Mouse (Mus musculus) stomach, postnatal 0 days (tissue): Measurements from ENCODE around the gene Baiap2l2. TPM values are rescaled to one million over a fixed set of nuclear protein-coding genes. Genes with fewer than 3 reads are reported as not detected.
A peak's percentile ranks its signal among the peaks of the same experiment; 100 is the strongest.

ENCODE experiments used
- ATAC-seq: fragments of 200-750 bp; cut with Nextera tagmentation; 2 replicates; pipeline ENCODE4 v1.8.0; 2017; ENCODE audit not compliant: low FRiP score, low TSS enrichment
- DNase-seq: peaks from one replicate; pipeline ENCODE4 v3.0.0-alpha.2; 2016; ENCODE audit warnings: low spot score
- H3K27ac ChIP-seq: fragments of 300-500 bp; sonication (generic); replicated peaks from 2 replicates; pipeline ENCODE4 v1.5.1; 2014; ENCODE audit warnings: mild to moderate bottlenecking, control low read depth
- H3K27me3 ChIP-seq: fragments of 300-500 bp; sonication (generic); 2 replicates; pipeline ENCODE4 v1.6.1; 2014; ENCODE audit warnings: low read length; ENCODE audit not compliant: control insufficient read depth, insufficient read depth
- H3K36me3 ChIP-seq: fragments of 300-500 bp; sonication (generic); 2 replicates; pipeline ENCODE4 v1.6.1; 2014; ENCODE audit warnings: low read length, mixed read lengths; ENCODE audit not compliant: control insufficient read depth, insufficient read depth
- H3K4me1 ChIP-seq: fragments of 300-500 bp; sonication (generic); replicated peaks from 2 replicates; pipeline ENCODE4 v1.6.1; 2014; ENCODE audit warnings: antibody characterized with exemption; ENCODE audit not compliant: control insufficient read depth, insufficient read depth
- H3K4me2 ChIP-seq: fragments of 300-500 bp; sonication (generic); replicated peaks from 2 replicates; pipeline ENCODE4 v1.6.1; 2014; ENCODE audit warnings: low read depth, mild to moderate bottlenecking, control low read depth, moderate library complexity
- H3K4me3 ChIP-seq: fragments of 300-500 bp; sonication (generic); 2 replicates; pipeline ENCODE4 v1.5.1; 2014; ENCODE audit warnings: low read depth, low read length, control low read depth
- H3K9ac ChIP-seq: fragments of 300-500 bp; sonication (generic); 2 replicates; pipeline ENCODE4 v1.6.1; 2014; ENCODE audit warnings: mild to moderate bottlenecking, low read length, control low read depth, mixed read lengths
- H3K9me3 ChIP-seq: fragments of 300-500 bp; sonication (generic); 2 replicates; pipeline ENCODE4 v1.6.1; 2016; ENCODE audit warnings: low read length; ENCODE audit not compliant: control insufficient read depth
- CTCF ChIP-seq: IDR thresholded peaks from 2 replicates; pipeline ENCODE4 v1.5.1; 2016; ENCODE audit warnings: antibody characterized with exemption, low read depth, mild to moderate bottlenecking, moderate library complexity
- EP300 ChIP-seq: optimal IDR thresholded peaks from 2 replicates; pipeline ENCODE3; 2016; ENCODE audit warnings: antibody characterized with exemption
- WGBS: fragments of 180-500 bp; shearing (Covaris S2); extraction: QIAGEN DNeasy Blood & Tissue Kit; methylation state at CpG from one replicate; pipeline ENCODE4 v1.1.7; 2014; 5-methylcytosine and 5-hydroxymethylcytosine counted together
- polyA plus RNA-seq: library from polyadenylated mRNA; unstranded; fragments of >200 nt; fragmentation: Nextera tagmentation; extraction: Ambion mirVana; gene quantifications from 2 replicates; pipeline ENCODE4 v1.2.1, GENCODE M21; 2015

The Baiap2l2 gene
- 4.1 and 4.9 TPM in 2 replicates for polyA plus RNA-seq

DNA sequence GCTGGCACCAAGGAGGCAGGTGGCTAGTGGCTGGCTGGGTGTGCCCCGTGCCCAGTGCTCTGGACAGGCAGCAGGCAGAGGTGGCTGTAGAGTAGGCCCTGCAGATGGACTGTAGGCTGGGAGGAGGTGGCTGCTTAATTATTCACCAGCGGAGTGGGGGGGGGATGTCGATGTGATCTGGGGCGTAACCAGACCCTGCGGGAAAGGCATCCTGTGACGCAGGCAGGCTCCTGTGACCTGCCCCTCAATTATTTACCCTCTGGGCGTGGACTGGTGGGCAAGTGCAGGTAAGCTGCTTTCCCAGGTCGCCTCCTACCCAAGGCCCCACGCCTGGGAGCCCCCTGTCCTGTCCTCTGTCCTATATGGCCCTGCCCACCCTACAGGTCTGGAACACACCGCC, at the start of gene Baiap2l2:
Gene Baiap2l2 (minus strand): TSS at position 139 of the 400 bp plus-strand sequence.
- Histone ChIP-seq H3K27me3 (no peaks in the 10 kb centered on the region), H3K9ac (no peak within 1 kb of the TSS), H3K4me3 (no peak within 1 kb of the TSS), H3K9me3 (no peaks in the 10 kb centered on the region), H3K27ac (no peak within 1 kb of the TSS), H3K4me1 (peaks cover 4% of the 10 kb centered on the region; the same call in 1 of the 2 replicates), H3K36me3 (no peaks in the 10 kb centered on the region; the same call in 1 of the 2 replicates), H3K4me2 (no peak within 1 kb of the TSS)
- peak; percentile 38; the same call in 1 of the 2 replicates for ATAC-seq
- peak; percentile 75 for DNase-seq
- WGBS: 58% methylated on average over 10 of the region's 10 CpGs
- no peak for TF ChIP-seq CTCF
- TF ChIP-seq EP300: no peak

DNA sequence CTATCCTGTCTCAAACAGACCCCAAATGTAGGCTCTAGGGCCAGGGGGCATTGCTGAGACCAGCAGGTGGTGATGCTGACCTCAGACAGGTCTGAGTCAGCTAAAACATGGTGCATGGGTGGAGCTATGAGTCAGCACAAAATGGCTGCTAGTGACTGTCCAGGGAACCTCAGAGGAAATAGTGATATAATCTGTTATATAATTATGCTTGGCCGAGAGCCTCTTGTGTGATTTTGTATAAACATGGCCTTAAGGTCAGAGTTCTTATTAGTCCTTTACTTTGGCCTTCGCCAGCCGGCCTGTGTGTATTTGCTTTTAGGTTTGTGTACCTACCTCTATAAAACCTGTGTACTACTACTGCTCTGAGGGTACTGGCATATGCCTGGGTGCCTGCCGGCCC, 48.1 kb upstream of the Baiap2l2 start:
- Histone ChIP-seq H3K36me3 (no peaks in the 10 kb centered on the region), H3K9me3 (no peaks in the 10 kb centered on the region), H3K9ac (no peak overlapping the region), H3K27ac (peak overlapping the region; percentile 40; the same call in 1 of the 2 replicates), H3K4me2 (no peak overlapping the region), H3K4me1 (no peaks in the 10 kb centered on the region), H3K27me3 (no peaks in the 10 kb centered on the region), H3K4me3 (no peak overlapping the region)
- ATAC-seq (peak; percentile 76), DNase-seq (peak; percentile 68)
- TF ChIP-seq EP300 (no peak), CTCF (no peak)
- 37% methylated on average over 4 of the region's 4 CpGs for WGBS

DNA sequence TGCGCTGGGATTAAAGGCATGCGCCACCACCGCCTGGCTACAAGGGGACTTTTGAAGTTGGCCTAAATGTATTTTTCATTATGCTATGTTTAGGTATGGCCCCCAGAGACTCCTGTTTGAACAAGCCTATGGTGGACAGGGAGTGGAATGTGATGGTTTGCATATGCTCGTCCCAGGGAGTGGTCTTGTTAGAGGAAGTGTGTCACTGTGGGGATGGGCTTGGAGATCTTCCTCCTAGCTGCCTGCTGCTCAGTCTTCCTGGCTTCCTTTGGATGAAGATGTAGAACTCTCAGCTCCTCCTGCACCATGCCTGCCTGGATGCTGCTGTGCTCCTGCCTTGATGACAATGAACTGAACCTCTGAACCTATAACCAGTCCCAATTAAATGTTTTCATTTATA, 45.2 kb upstream of the Baiap2l2 start:
- 39% methylated on average over 4 of the region's 4 CpGs for WGBS
- Histone ChIP-seq H3K4me2 (no peak overlapping the region), H3K27ac (no peak overlapping the region), H3K9me3 (no peaks in the 10 kb centered on the region), H3K36me3 (no peaks in the 10 kb centered on the region), H3K4me3 (no peak overlapping the region), H3K27me3 (no peaks in the 10 kb centered on the region), H3K9ac (no peak overlapping the region), H3K4me1 (peaks cover 2% of the 10 kb centered on the region; the same call in 1 of the 2 replicates)
- DNase-seq (no peak), ATAC-seq (no peak)
- TF ChIP-seq EP300 (no peak), CTCF (no peak)

DNA sequence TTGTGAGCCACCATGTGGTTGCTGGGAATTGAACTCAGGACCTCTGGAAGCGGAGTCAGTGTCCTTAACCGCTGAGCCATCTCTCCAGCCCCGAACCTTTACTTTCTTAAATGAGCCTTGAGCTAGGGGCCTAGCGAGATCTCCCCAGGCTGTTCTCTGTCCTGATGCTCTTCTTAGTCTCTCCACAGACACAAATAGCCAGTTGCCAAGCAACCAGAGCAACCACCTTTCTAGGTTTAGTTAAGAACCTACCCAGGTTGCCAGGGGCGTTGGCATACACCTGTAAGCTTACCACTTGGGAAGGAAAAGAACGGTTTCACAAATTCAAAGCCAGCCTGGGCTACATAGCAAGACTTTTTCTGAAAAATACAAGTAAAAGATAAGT, 44.6 kb upstream of the Baiap2l2 start:
- no peak for DNase-seq
- Histone ChIP-seq H3K27me3 (no peaks in the 10 kb centered on the region), H3K4me1 (peaks cover 2% of the 10 kb centered on the region; the same call in 1 of the 2 replicates), H3K4me3 (no peak overlapping the region), H3K9ac (no peak overlapping the region), H3K4me2 (no peak overlapping the region), H3K27ac (no peak overlapping the region), H3K36me3 (no peaks in the 10 kb centered on the region), H3K9me3 (no peaks in the 10 kb centered on the region)
- TF ChIP-seq EP300 (no peak), CTCF (no peak)
- WGBS: 82% methylated on average over 6 of the region's 6 CpGs
- ATAC-seq: no peak

DNA sequence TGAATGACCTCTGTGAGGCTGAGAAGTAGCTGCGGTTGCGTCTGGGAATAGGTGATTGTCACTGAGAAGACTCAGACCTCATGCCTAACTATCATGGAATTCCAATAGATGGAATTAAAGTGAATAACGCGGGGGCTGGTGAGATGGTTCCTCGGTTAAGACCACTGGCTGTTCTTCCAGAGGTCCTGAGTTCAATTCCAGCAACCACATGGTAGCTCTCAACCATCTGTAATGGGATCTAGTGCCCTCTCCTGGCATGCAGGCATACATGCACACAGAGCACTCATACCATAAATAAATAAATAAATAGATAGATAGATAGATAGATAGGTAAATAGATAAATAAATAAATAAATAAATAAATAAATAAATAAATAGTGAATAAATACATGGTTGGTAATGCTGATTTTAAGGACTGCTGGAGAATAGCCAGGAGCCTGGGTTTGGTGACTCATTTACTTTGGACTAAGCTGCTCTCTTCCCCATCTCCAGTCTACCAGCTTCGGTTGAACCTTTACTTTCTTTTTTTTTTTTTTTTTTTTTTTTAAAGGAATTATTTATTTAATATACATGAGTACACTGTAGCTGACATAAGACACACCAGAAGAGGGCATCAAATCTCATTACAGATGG, 44.1 kb upstream of the Baiap2l2 start:
- Histone ChIP-seq H3K9me3 (no peaks in the 10 kb centered on the region), H3K4me1 (peaks cover 2% of the 10 kb centered on the region; the same call in 1 of the 2 replicates), H3K9ac (no peak overlapping the region), H3K27me3 (no peaks in the 10 kb centered on the region), H3K36me3 (no peaks in the 10 kb centered on the region), H3K4me3 (no peak overlapping the region), H3K4me2 (no peak overlapping the region), H3K27ac (no peak overlapping the region)
- ATAC-seq (no peak), DNase-seq (no peak)
- 91% methylated on average over 6 of the region's 6 CpGs for WGBS
- no peak for TF ChIP-seq EP300
- TF ChIP-seq CTCF: peak; percentile 44

DNA sequence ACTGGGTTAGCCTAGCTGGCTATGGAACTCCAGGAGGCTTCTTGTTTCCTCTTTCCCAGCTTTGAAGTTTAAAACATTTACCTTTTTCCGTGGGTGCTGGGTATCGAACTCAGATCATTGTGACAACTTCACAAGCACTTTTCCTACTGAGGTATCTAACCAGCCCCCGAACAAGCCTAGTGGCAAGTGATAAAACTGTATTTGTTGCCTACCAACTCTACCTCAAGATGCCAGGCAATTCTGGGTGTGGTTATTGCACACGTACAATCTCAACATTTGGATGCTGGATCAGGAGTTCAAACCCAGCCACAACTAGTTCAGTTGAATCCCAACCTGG, 43.6 kb upstream of the Baiap2l2 start:
- Histone ChIP-seq H3K27me3 (no peaks in the 10 kb centered on the region), H3K27ac (no peak overlapping the region; the same call in 1 of the 2 replicates), H3K9ac (no peak overlapping the region), H3K4me3 (no peak overlapping the region), H3K4me1 (peaks cover 3% of the 10 kb centered on the region), H3K4me2 (no peak overlapping the region), H3K9me3 (no peaks in the 10 kb centered on the region), H3K36me3 (no peaks in the 10 kb centered on the region)
- no peak for TF ChIP-seq CTCF
- no peak for TF ChIP-seq EP300
- ATAC-seq: no peak
- DNase-seq: no peak
- 88% methylated on average over 4 of the region's 4 CpGs for WGBS
